Mouse (Mus musculus) ES-E14 (cell line): Measurements from ENCODE around the gene Hnrnpc. TPM values are rescaled to one million over a fixed set of nuclear protein-coding genes. Genes with fewer than 3 reads are reported as not detected.

ENCODE experiments used
- DNase-seq: peaks from one replicate; pipeline ENCODE4 v3.0.0-alpha.2; 2013; ENCODE audit warnings: low read depth, low spot score
- H3K27ac ChIP-seq: 2 replicates; pipeline ENCODE4 v1.5.1; 2012; ENCODE audit warnings: low read depth, mild to moderate bottlenecking, low read length, moderate library complexity, mixed read lengths; ENCODE audit not compliant: poor library complexity, insufficient read depth, severe bottlenecking
- H3K36me3 ChIP-seq: 2 replicates; pipeline ENCODE4 v1.6.1; 2012; ENCODE audit warnings: mild to moderate bottlenecking, low read length, moderate library complexity, mixed read lengths; ENCODE audit not compliant: control insufficient read depth, poor library complexity, insufficient read depth, severe bottlenecking
- H3K4me1 ChIP-seq, 2 experiments: fragments of 150-350 bp in 1 of 2; sonication (generic) in 1 of 2; 2 replicates each; pipeline ENCODE4 v1.6.1; 2012; ENCODE audit warnings: low read length in 2 of 2, mild to moderate bottlenecking in 1 of 2, mixed read lengths in 1 of 2; ENCODE audit not compliant: control insufficient read depth in 2 of 2, insufficient read depth in 2 of 2, poor library complexity in 1 of 2
- H3K4me3 ChIP-seq, 2 experiments: fragments of 150-350 bp in 1 of 2; sonication (generic) in 1 of 2; 2 replicates each; pipeline ENCODE4 v1.5.1; 2012; ENCODE audit warnings: low read length in 2 of 2, low read depth in 1 of 2, mild to moderate bottlenecking in 1 of 2, mixed read lengths in 1 of 2; ENCODE audit not compliant: insufficient read depth in 1 of 2, poor library complexity in 1 of 2, severe bottlenecking in 1 of 2
- H3K9ac ChIP-seq: 2 replicates; pipeline ENCODE4 v1.6.1; 2012; ENCODE audit warnings: low read depth, mild to moderate bottlenecking, low read length, mixed read lengths; ENCODE audit not compliant: poor library complexity, insufficient read depth, severe bottlenecking
- H3K9me3 ChIP-seq: fragments of 150-350 bp; sonication (generic); 2 replicates; pipeline ENCODE4 v1.6.1; 2012; ENCODE audit warnings: low read depth, mild to moderate bottlenecking, low read length; ENCODE audit not compliant: control insufficient read depth, insufficient read depth
- CHD2 ChIP-seq: IDR thresholded peaks from 2 replicates; pipeline ENCODE4 v1.6.1; 2014; ENCODE audit warnings: mild to moderate bottlenecking, low read depth, low read length, inconsistent platforms
- HCFC1 ChIP-seq: IDR thresholded peaks from 2 replicates; pipeline ENCODE4 v1.6.1; 2012; ENCODE audit warnings: low read length, inconsistent platforms, borderline replicate concordance; ENCODE audit not compliant: insufficient read depth
- MAFK ChIP-seq: IDR thresholded peaks from 2 replicates; pipeline ENCODE4 v1.6.1; 2014; ENCODE audit warnings: mild to moderate bottlenecking, low read depth, low read length, inconsistent platforms; ENCODE audit not compliant: insufficient read depth
- ZC3H11A ChIP-seq: IDR thresholded peaks from 2 replicates; pipeline ENCODE4 v1.6.1; 2012; ENCODE audit warnings: low read depth, mild to moderate bottlenecking, inconsistent platforms, low read length, borderline replicate concordance
- ZNF384 ChIP-seq: IDR thresholded peaks from 2 replicates; pipeline ENCODE4 v1.6.1; 2012; ENCODE audit warnings: low read depth, low read length, inconsistent platforms
- in situ Hi-C, 2 experiments: fragments of 600-800 bp; cut with MboI; formaldehyde crosslinking; loops; one replicate each; pipeline ENCODE4 v1.15.1; 2025; ENCODE audit warnings: low sequenced_read_pairs in 2 of 2, inconsistent platforms in 1 of 2; ENCODE audit not compliant: unreplicated experiment in 2 of 2
- total RNA-seq: library from RNA; depleted of rRNA; stranded (reverse); fragments of 300-350 nt; gene quantifications from 2 replicates; pipeline ENCODE4 v1.2.3, GENCODE M21; 2012

The Hnrnpc gene
- total RNA-seq, 1 experiment: 267 TPM

- Histone ChIP-seq H3K9ac (no peak overlapping the region; the same call in 1 of the 2 replicates), H3K4me3 (no peak overlapping the region), H3K36me3 (no peaks in the 10 kb centered on the region), H3K9me3 (no peaks in the 10 kb centered on the region), H3K4me1 (peaks cover 9 to 13% of the 10 kb centered on the region in 2 experiments), H3K27ac (no peak overlapping the region)
- in situ Hi-C loops: no loop called here
- TF ChIP-seq ZC3H11A (no peak), ZNF384 (no peak), MAFK (no peak), HCFC1 (no peak), CHD2 (no peak)
- DNase-seq: no peak
Observed at GRCm38 (mm10) chr14:52118456-52118822, 14.6 kb upstream of the Hnrnpc start.

- Histone ChIP-seq H3K27ac (no peak overlapping the region), H3K36me3 (no peaks in the 10 kb centered on the region), H3K4me3 (no peak overlapping the region), H3K9me3 (no peaks in the 10 kb centered on the region), H3K9ac (no peak overlapping the region), H3K4me1 (peaks cover 12 to 13% of the 10 kb centered on the region in 2 experiments)
- TF ChIP-seq MAFK (no peak), ZC3H11A (no peak), ZNF384 (no peak), CHD2 (no peak), HCFC1 (no peak)
- in situ Hi-C loops: no loop called here
- DNase-seq: no peak
Observed at GRCm38 (mm10) chr14:52117241-52117640, 13.4 kb upstream of the Hnrnpc start.

- TF ChIP-seq MAFK (no peak), ZC3H11A (no peak), HCFC1 (no peak), CHD2 (no peak), ZNF384 (no peak)
- DNase-seq: no peak
- peak overlapping the region; percentile 60; the same call in 1 of the 2 replicates for H3K27ac ChIP-seq
- H3K4me3 ChIP-seq: no peak overlapping the region
- no peaks in the 10 kb centered on the region for H3K9me3 ChIP-seq
- no peaks in the 10 kb centered on the region for H3K36me3 ChIP-seq
- H3K9ac ChIP-seq: no peak overlapping the region; the same call in 1 of the 2 replicates
- in situ Hi-C loops: no loop called here
- peaks cover 7 to 13% of the 10 kb centered on the region in 2 experiments for H3K4me1 ChIP-seq
Observed at GRCm38 (mm10) chr14:52114101-52114500, 10.3 kb upstream of the Hnrnpc start.

GRCm38 (mm10) chr14:52110346-52110745 is 6.5 kb upstream of the Hnrnpc start, which contains the start of gene Rpgrip1:
Gene Rpgrip1, plus strand, starts transcription at chr14:52110704.
- Histone ChIP-seq H3K4me3 (no peak within 1 kb of the TSS), H3K9ac (no peak within 1 kb of the TSS), H3K27ac (no peak within 1 kb of the TSS), H3K9me3 (no peaks in the 10 kb centered on the region), H3K4me1 (peaks cover 7 to 10% of the 10 kb centered on the region in 2 experiments; a peak in 3 of 4 replicates), H3K36me3 (no peaks in the 10 kb centered on the region)
- DNase-seq: no peak
- in situ Hi-C loops: no loop called here
- no peak for TF ChIP-seq MAFK
- TF ChIP-seq CHD2: no peak
- no peak for TF ChIP-seq HCFC1
- no peak for TF ChIP-seq ZC3H11A
- TF ChIP-seq ZNF384: no peak

- in situ Hi-C loops: no loop called here
- Histone ChIP-seq H3K9ac (no peak overlapping the region), H3K36me3 (no peaks in the 10 kb centered on the region), H3K4me3 (no peak overlapping the region), H3K4me1 (peaks cover 3 to 6% of the 10 kb centered on the region in 2 experiments; a peak in 1 of 4 replicates), H3K9me3 (no peaks in the 10 kb centered on the region), H3K27ac (no peak overlapping the region)
- DNase-seq: no peak
- TF ChIP-seq ZNF384 (no peak), ZC3H11A (no peak)
Observed at GRCm38 (mm10) chr14:52108025-52108424, 4.2 kb upstream of the Hnrnpc start.
